Mouse (Mus musculus): ENCODE data around the gene Hmgb4.

Gene Hmgb4

DNA sequence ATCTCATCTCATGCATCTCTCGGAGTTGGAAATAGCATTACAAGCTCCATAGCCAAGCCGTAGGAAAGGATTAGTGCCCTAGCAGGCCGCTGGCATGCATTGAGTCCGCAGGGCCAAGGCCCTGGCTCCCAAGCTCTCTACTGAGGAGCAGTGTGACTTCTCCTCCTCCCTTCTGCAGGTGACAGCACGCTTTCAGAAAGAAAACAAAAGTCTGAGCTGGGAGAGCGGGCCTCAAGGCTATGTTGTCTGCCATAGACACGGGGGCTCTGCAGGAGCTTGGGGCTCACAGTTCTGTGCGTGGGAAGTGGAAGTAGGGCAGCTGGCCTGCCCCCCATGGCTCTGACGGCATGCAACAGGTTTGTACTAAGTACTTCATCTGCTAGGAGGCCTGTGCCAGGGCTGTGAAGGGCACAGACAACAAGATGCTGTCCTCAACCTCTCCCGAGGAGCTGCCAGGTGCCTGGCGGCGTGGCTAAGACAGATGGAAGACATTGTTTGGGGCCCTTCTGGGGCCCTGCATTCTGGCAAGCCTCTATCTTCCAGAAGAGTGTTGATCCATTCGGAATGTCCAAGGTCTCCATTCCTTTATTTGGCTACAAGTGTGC is 42.7 kb downstream of the Hmgb4 start:
- no peak for DNase-seq

All from spleen, adult 18-20 months (tissue).